Mouse (Mus musculus): ENCODE measurements around the gene Slc27a3.
A peak's percentile ranks its signal among the peaks of the same experiment; 100 is the strongest.

Gene Slc27a3

GRCm38 (mm10) chr3:90391004-90391403, 1.3 kb upstream of the Slc27a3 start:
- DNase-seq (ENCODE audit: low spot score in 2 of 2) = no peak

- DNase-seq (ENCODE audit: low spot score in 2 of 2) = no peak
Observed at GRCm38 (mm10) chr3:90388726-90389510, 820 bp downstream of the Slc27a3 start.

DNA sequence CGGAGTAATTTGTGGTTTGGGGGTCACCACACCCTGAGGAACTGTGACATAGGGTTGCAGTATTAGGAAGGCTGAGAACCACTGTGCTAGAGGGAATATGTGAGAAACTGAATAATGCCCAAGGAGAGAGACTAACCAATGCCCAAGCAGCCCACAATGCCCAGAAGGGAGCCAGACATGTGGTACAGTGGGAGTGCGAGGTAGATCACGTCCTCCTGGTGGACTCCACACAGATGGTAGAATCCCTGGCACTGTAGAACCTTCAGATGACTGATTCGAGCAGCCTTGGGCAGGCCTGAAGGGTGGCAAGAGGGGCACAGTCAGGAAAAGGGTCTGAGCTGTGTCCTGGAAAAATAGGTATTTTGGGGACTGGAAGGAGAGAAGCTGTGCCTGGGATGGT, 1.5 kb downstream of the Slc27a3 start:
- no peak for DNase-seq (ENCODE audit: low spot score in 2 of 2)

DNA sequence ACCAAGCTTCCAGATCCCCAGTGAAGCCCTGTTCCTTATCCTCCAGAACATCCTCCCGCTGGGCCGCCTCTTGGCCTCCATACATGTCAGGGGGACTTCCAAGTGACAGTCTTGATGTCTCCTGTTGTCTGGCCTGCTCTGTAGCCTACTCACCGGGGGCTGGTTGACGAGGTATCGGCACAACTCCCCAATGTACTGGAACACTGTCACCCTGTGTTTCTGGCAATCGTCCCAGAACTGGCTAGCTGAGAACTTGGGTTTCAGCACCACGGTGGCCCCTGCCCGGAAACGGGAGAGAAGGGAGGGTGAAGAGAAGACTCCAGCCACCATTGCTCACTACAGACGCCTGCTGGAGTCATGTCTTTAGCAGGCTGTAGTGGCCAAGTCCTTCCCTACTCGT, 2.3 kb downstream of the Slc27a3 start:
- no peak for DNase-seq (ENCODE audit: low spot score in 2 of 2)

DNA sequence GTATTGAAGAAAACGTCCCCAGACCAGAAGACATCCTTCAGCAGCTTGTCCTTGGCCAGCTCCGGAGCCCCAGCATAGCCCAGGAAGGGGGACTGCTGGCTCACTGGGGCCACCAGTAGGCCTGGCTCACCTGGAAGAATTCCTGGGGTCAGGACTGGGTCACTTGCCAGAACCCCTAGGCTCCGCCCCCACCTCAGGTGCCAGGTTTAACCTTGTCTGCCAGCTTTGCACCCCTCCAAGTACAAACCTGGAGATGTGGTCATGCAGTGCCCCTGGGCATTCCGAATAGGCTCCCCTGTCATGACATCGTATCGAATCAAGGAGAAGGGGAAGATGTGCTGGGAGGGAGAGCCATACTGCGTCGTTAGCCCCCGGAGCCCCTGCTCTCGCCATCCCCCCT, 2.9 kb downstream of the Slc27a3 start:
- DNase-seq (ENCODE audit: low spot score in 2 of 2) = no peak

DNA sequence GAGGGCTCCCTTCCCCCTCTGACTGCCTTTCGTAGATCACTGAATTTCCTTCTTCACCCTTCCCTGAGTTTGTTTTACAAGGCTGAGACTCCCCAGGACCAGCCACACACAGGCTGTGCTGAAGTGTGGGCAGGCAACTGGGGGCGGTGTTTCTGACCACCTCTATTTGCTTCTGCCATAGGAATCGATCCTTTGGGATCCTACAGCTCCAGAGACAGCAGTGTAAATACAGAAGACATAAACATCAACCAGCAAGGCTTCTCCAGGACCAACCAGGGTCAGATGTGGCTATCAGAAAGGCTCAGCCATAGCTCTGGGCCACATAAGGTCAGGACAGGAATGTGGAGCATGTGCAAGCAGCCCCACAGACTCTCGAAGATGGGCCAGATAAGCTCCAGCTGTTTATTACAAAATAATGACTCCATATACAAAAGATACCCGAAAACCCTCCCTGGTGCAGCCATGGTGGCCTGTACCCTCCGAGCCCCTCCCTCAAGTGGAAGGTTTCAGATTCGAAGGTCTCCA, 4.8 kb downstream of the Slc27a3 start:
- no peak for DNase-seq (ENCODE audit: low spot score in 2 of 2)

GRCm38 (mm10) chr3:90383690-90384089, 6.0 kb downstream of the Slc27a3 start:
- DNase-seq (ENCODE audit: low spot score in 2 of 2) = peak; percentile 76 to 79

- DNase-seq (ENCODE audit: low spot score in 2 of 2) = no peak
Observed at GRCm38 (mm10) chr3:90381727-90382126, 8.0 kb downstream of the Slc27a3 start.

DNA sequence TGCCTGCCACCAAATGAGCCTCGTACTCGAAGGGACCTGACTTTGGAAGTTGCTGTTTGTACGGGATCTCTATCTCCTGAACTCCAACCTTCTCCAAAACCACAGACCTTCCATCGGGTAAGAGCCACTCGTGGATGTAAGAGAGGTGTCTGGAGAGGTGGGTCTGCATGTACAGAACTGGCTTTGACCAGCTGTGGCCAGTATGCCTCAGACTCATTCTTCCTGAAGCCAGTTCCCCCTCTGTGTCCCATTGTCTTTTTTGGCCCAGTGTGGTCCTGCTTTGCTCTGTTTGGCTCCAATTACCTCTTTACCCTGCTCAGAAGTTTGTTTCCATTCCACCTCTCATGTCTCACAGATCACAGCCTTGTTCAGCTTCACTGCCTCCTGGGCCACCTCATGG, 11.2 kb downstream of the Slc27a3 start:
- no peak for DNase-seq (ENCODE audit: low spot score in 2 of 2)

GRCm38 (mm10) chr3:90376247-90376585, 13.5 kb downstream of the Slc27a3 start:
- DNase-seq (ENCODE audit: low spot score in 2 of 2) = no peak

DNA sequence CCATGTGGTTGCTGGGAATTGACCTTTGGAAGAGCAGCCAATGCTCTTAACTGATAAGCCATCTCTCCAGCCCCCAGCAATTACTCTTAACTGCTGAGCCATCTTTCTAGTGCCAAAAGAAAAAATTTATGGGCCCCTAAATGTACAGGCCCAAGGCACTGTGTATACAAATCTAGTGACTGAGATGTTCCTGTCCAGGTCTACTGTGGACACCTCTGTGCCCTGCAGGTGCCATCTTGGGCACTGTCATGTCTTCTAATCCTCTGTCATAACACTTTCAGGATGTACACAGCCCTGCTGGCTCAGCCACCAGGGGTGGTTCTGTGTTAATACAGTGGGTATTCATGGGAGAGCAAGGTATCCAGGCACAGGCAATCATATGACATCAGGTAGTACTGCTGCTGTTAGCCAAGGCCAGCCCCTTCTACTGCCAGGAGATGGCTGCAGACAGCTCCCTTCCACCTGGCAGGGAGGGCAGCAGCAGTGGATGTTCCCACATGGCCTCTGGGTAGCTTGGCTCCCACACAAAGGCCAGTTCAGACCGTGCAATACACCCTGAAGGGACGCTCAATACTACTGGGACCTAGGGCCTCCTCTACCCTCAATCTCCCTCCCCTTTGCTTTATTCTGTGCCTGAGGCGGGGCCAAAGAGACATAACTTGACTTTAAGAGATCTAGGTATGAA, 14.0 kb downstream of the Slc27a3 start:
- DNase-seq (ENCODE audit: low spot score in 2 of 2) = no peak

GRCm38 (mm10) chr3:90374368-90374767, 15.4 kb downstream of the Slc27a3 start:
- no peak for DNase-seq (ENCODE audit: low spot score in 2 of 2)

DNA sequence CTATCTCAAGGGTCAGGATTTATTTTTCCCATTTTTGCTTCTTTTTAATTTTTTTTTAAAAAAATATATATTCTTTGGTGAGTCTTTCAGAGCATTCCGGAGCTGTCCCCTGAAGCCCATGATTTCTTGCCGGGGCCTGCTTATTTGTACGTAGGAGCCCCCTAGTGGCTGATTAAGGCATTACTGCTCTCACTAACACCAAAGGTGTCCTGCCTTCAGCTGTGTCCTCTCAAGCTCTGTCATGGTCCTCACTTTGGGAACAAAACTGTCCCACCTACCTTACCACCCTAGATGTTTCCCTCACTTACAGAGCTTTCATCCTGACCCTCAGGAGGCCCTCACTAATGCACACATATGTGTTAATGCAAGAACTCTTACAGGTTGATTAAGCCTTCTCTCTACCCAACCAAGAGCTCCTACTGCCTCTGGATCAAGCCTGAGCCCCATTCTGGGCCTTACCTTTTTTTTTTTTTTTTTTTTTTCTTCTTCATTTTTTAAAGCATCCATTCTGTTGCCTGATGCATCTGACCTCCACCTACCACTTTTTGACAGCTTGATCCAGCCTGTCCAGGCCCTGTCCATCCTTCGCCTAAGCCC, 16.2 kb downstream of the Slc27a3 start:
- peak; percentile 72 to 80 for DNase-seq (ENCODE audit: low spot score in 2 of 2)

- DNase-seq (ENCODE audit: low spot score in 2 of 2) = no peak
Observed at GRCm38 (mm10) chr3:90372817-90373216, 16.9 kb downstream of the Slc27a3 start.

DNA sequence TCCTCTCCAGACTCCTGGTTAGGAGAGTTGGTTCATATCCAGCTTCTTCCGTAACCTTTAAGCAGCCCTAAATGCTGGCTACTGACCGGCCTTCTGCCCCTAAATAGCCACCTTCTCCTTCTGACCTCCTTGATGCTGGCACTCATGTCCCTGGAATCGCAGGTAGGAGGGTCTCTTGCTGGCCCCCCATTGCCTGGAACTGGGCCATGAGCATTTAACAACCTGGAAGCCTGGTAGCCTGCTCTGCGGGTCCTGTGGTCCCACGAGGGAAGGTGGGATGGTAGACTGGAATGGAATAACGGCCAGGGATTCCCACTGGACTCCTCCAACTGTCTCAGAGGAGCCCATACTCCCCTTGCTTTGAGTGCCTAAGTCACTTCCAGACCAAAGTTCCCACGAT, 17.9 kb downstream of the Slc27a3 start:
- no peak for DNase-seq (ENCODE audit: low spot score in 2 of 2)

DNA sequence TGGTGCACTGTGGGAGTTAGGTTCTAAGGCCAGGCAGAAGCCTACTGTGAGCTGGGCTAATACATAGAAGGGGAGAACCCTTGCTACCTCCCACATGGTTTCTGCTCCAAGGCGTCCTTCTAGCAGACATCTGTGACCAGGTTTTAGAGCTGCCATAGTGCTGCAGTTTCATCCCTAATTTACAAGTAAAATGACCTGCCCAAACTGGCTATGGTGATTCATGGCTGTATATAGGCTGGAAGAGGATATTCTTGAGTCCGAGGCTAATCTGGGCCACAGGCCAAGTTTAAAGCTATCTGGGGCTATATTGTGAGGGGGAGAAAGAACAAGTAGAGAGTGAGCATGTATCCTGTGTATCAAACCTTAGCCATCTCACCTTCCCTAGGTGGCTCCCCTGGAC, 20.7 kb downstream of the Slc27a3 start:
- no peak for DNase-seq (ENCODE audit: low spot score in 2 of 2)

- DNase-seq (ENCODE audit: low spot score in 2 of 2) = no peak
Observed at GRCm38 (mm10) chr3:90367001-90367632, 22.6 kb downstream of the Slc27a3 start.

DNA sequence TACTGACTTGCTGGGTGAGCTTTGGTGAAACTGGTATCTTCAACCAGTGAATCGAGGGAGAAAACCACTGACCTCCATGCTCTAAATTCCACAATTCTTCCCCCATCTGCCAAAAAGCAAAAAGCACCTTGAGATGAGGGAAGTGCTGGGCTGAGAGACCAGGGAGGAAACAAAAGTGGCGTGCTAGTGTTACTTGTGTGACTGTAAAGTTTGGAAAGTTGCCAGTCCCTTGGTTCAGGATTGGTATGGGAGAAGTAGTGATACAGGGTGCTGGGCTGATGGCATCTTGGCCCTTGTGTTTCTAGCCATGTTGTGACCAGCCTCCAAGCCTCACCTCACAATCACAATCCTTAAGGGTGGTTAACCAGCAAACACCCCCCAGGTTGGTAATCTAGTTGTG, 27.4 kb downstream of the Slc27a3 start:
- no peak for DNase-seq (ENCODE audit: low spot score in 2 of 2)

DNA sequence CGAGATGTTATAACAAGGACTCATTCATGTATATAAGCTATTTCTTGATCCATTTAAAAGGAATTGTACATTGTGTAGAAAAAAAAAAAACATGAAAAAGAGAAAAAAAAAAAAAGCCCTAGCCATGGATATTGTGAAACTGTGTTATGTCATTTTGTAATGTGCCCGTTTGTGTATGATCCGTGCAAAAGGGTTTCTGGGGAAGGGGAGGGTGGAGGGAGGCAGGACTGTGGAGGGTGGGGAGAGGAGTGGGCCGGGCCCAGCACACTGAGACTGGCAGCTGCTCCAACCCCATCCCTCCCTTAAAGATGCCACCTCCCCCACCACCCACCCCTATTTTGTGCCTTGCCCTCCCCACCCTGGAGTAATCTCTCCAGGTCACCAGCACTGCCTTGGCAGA, 28.3 kb downstream of the Slc27a3 start:
- DNase-seq (ENCODE audit: low spot score in 2 of 2) = no peak

- no peak for DNase-seq (ENCODE audit: low spot score in 2 of 2)
Observed at GRCm38 (mm10) chr3:90359230-90359629, 30.5 kb downstream of the Slc27a3 start.

DNA sequence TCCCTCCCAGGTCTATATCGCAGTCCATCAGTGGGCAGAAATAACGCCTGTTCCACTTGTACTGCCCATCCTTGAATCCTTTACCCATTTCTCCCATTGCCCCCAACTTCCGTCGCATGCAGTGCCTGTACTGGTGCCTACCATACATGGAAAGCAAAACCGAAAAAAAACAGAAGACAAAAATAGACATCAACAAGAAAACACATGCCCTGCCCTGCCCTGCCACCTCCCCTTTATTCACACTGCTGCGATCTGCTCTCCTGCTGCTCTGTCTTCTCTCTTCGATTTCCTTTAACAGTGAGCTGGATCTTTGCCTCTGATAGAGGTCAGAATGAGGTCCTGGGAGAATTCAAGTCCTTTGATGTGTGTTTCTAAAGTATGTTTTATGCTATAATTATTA, 31.8 kb downstream of the Slc27a3 start:
- no peak for DNase-seq (ENCODE audit: low spot score in 2 of 2)

GRCm38 (mm10) chr3:90347847-90348246, 41.9 kb downstream of the Slc27a3 start:
- DNase-seq (ENCODE audit: low spot score in 2 of 2) = no peak

Data from spleen, postnatal 36 days (tissue).